Mouse (Mus musculus): ENCODE results near the gene Fadd. TPM values are rescaled to one million over a fixed set of nuclear protein-coding genes. Genes with fewer than 3 reads are reported as not detected.

The Fadd gene
- total RNA-seq, 2 experiments from 2014 or later = 3.5 to 4.3 TPM

- intact Hi-C loops (cut with DNase I) = no loop called here
Measured at GRCm38 (mm10) chr7:144581559-144582283, 542 bp downstream of the Fadd start.

GRCm38 (mm10) chr7:144577876-144578275 lies 4.4 kb downstream of the Fadd start:
- intact Hi-C loops (cut with DNase I) = no loop called here
- DNase-seq = no peak

More at GRCm38 (mm10) chr7:144581559-144582283, 542 bp downstream of the Fadd start:
- peak; percentile 83 for DNase-seq

- intact Hi-C loops (cut with DNase I) = no loop called here
- DNase-seq = no peak
Measured at GRCm38 (mm10) chr7:144572234-144572633, 10.0 kb downstream of the Fadd start.

- intact Hi-C loops (cut with DNase I) = no loop called here
- no peak for DNase-seq
Measured at GRCm38 (mm10) chr7:144571598-144571997, 10.7 kb downstream of the Fadd start.

GRCm38 (mm10) chr7:144569428-144569827 lies 12.8 kb downstream of the Fadd start:
- intact Hi-C loops (cut with DNase I) = no loop called here
- peak; percentile 38 for DNase-seq

GRCm38 (mm10) chr7:144568091-144568490 lies 14.2 kb downstream of the Fadd start:
- intact Hi-C loops (cut with DNase I) = no loop called here
- DNase-seq = no peak

GRCm38 (mm10) chr7:144566921-144567682 lies 15.2 kb downstream of the Fadd start:
- intact Hi-C loops (cut with DNase I) = no loop called here
- DNase-seq = no peak

- peak; percentile 22 for DNase-seq
- intact Hi-C loops (cut with DNase I) = no loop called here
Measured at GRCm38 (mm10) chr7:144563456-144564155, 18.7 kb downstream of the Fadd start.

- intact Hi-C loops (cut with DNase I) = no loop called here
- no peak for DNase-seq
Measured at GRCm38 (mm10) chr7:144562016-144562415, 20.2 kb downstream of the Fadd start.

- intact Hi-C loops (cut with DNase I) = no loop called here
- DNase-seq = no peak
Measured at GRCm38 (mm10) chr7:144560594-144560993, 21.7 kb downstream of the Fadd start.

- intact Hi-C loops (cut with DNase I) = no loop called here
Measured at GRCm38 (mm10) chr7:144558552-144558951, 23.7 kb downstream of the Fadd start.

GRCm38 (mm10) chr7:144554123-144554472 lies 28.2 kb downstream of the Fadd start:
- DNase-seq = no peak
- intact Hi-C loops (cut with DNase I) = no loop called here

More at GRCm38 (mm10) chr7:144558552-144558951, 23.7 kb downstream of the Fadd start:
- no peak for DNase-seq

- intact Hi-C loops (cut with DNase I) = no loop called here
- peak; percentile 99 for DNase-seq
Measured at GRCm38 (mm10) chr7:144553237-144554122, 28.8 kb downstream of the Fadd start, which contains the start of gene Ppfia1. Gene Ppfia1 (minus strand): TSS chr7:144553729.

GRCm38 (mm10) chr7:144552274-144552673 lies 30.0 kb downstream of the Fadd start:
- intact Hi-C loops (cut with DNase I) = no loop called here
- no peak for DNase-seq

GRCm38 (mm10) chr7:144550811-144551210 lies 31.5 kb downstream of the Fadd start:
- DNase-seq = no peak
- intact Hi-C loops (cut with DNase I) = no loop called here

- DNase-seq = no peak
- intact Hi-C loops (cut with DNase I) = no loop called here
Measured at GRCm38 (mm10) chr7:144549904-144550566, 32.2 kb downstream of the Fadd start.

GRCm38 (mm10) chr7:144545231-144545630 lies 37.0 kb downstream of the Fadd start:
- intact Hi-C loops (cut with DNase I) = no loop called here
- DNase-seq = no peak

- intact Hi-C loops (cut with DNase I) = no loop called here
- no peak for DNase-seq
Measured at GRCm38 (mm10) chr7:144541351-144541750, 40.9 kb downstream of the Fadd start.

- intact Hi-C loops (cut with DNase I) = no loop called here
- DNase-seq = no peak
Measured at GRCm38 (mm10) chr7:144539146-144539545, 43.1 kb downstream of the Fadd start.
